Mouse (Mus musculus) CH12.LX (cell line): ENCODE results near the gene Rnase2b. TPM values are rescaled to one million over a fixed set of nuclear protein-coding genes. Genes with fewer than 3 reads are reported as not detected.

Experiments used
- DNase-seq: peaks from one replicate; pipeline ENCODE4 v3.0.0-alpha.2; 2013; ENCODE audit errors: extremely low read depth
- H3K27ac ChIP-seq: 2 replicates; pipeline ENCODE4 v1.5.1; 2012; ENCODE audit warnings: low read depth, mild to moderate bottlenecking, control low read depth, moderate library complexity; ENCODE audit not compliant: insufficient read depth
- H3K27me3 ChIP-seq: replicated peaks from 2 replicates; pipeline ENCODE3; 2012; ENCODE audit warnings: inconsistent platforms
- H3K36me3 ChIP-seq, 2 experiments: replicated peaks in 1 of 2; 2 replicates each; pipeline versions ENCODE3 to v1.6.1; 2012; ENCODE audit warnings: inconsistent platforms in 1 of 2, low read length in 1 of 2, mild to moderate bottlenecking in 1 of 2, mixed read lengths in 1 of 2, moderate library complexity in 1 of 2; ENCODE audit not compliant: control insufficient read depth in 1 of 2, insufficient read depth in 1 of 2
- H3K4me1 ChIP-seq, 2 experiments: 2 replicates each; pipeline ENCODE4 v1.6.1; 2012; ENCODE audit warnings: inconsistent platforms in 1 of 2, moderate library complexity in 1 of 2; ENCODE audit not compliant: insufficient read depth in 2 of 2, control insufficient read depth in 1 of 2
- H3K4me2 ChIP-seq: 2 replicates; pipeline ENCODE4 v1.6.1; 2012; ENCODE audit warnings: low read depth, mild to moderate bottlenecking, control low read depth; ENCODE audit not compliant: poor library complexity, insufficient read depth, severe bottlenecking
- H3K4me3 ChIP-seq, 3 experiments: fragments of 150-350 bp in 1 of 3; sonication (generic) in 1 of 3; replicated peaks in 1 of 3; 2 replicates each; pipeline versions ENCODE3 to v1.5.1; 2011 to 2012; ENCODE audit warnings: low read depth in 2 of 3, low read length in 2 of 3, mild to moderate bottlenecking in 2 of 3, moderate library complexity in 2 of 3, control low read depth in 1 of 3, improper control_type of control experiment in 1 of 3, inconsistent platforms in 1 of 3, mixed read lengths in 1 of 3; ENCODE audit not compliant: poor library complexity in 1 of 3
- H3K79me2 ChIP-seq: replicated peaks from 2 replicates; pipeline ENCODE4 v1.6.1; 2012; ENCODE audit warnings: mild to moderate bottlenecking, moderate library complexity; ENCODE audit not compliant: control insufficient read depth, poor library complexity, insufficient read depth, severe bottlenecking; ENCODE audit errors: extremely low read depth
- H3K9ac ChIP-seq: 2 replicates; pipeline ENCODE4 v1.6.1; 2012; ENCODE audit warnings: low read depth, mild to moderate bottlenecking, control low read depth, moderate library complexity; ENCODE audit not compliant: insufficient read depth
- H3K9me3 ChIP-seq: replicated peaks from 2 replicates; pipeline ENCODE3; 2012; ENCODE audit warnings: low read length, inconsistent platforms, mixed read lengths
- BHLHE40 ChIP-seq: IDR thresholded peaks from 2 replicates; pipeline ENCODE4 v1.6.1; 2011; ENCODE audit warnings: mild to moderate bottlenecking, low read depth, low read length, improper control_type of control experiment
- CHD1 ChIP-seq: IDR thresholded peaks from 2 replicates; pipeline ENCODE4 v1.6.1; 2012; ENCODE audit warnings: low read depth, low read length, improper control_type of control experiment, inconsistent platforms
- CHD2 ChIP-seq: IDR thresholded peaks from 2 replicates; pipeline ENCODE4 v1.6.1; 2011; ENCODE audit warnings: low read length, improper control_type of control experiment
- ELF1 ChIP-seq: IDR thresholded peaks from 2 replicates; pipeline ENCODE4 v1.6.1; 2014; ENCODE audit warnings: low read depth, mild to moderate bottlenecking, inconsistent platforms, low read length, improper control_type of control experiment
- ETS1 ChIP-seq: conservative IDR thresholded peaks from 2 replicates; pipeline ENCODE4 v1.6.1; 2012; ENCODE audit warnings: low read depth, mild to moderate bottlenecking, inconsistent platforms, low read length, improper control_type of control experiment, moderate library complexity
- IRF4 ChIP-seq: IDR thresholded peaks from 2 replicates; pipeline ENCODE4 v1.6.1; 2014; ENCODE audit warnings: low read depth, mild to moderate bottlenecking, inconsistent platforms, low read length, improper control_type of control experiment
- MAX ChIP-seq: IDR thresholded peaks from 2 replicates; pipeline ENCODE4 v1.6.1; 2011; ENCODE audit warnings: low read length, improper control_type of control experiment
- MEF2A ChIP-seq: IDR thresholded peaks from 2 replicates; pipeline ENCODE4 v1.6.1; 2014; ENCODE audit warnings: low read depth, mild to moderate bottlenecking, inconsistent platforms, low read length, improper control_type of control experiment, borderline replicate concordance
- MXI1 ChIP-seq: IDR thresholded peaks from 2 replicates; pipeline ENCODE4 v1.6.1; 2011; ENCODE audit warnings: mild to moderate bottlenecking, low read depth, low read length, improper control_type of control experiment
- POLR2A ChIP-seq: IDR thresholded peaks from 2 replicates; pipeline ENCODE4 v1.6.1; 2011; ENCODE audit warnings: low read depth, mild to moderate bottlenecking, improper control_type of control experiment, low read length
- POLR2AphosphoS2 ChIP-seq: IDR thresholded peaks from 2 replicates; pipeline ENCODE4 v1.6.1; 2011; ENCODE audit warnings: low read depth, low read length, improper control_type of control experiment
- RAD21 ChIP-seq: IDR thresholded peaks from 2 replicates; pipeline ENCODE4 v1.6.1; 2011; ENCODE audit warnings: low read depth, mild to moderate bottlenecking, low read length, improper control_type of control experiment, moderate library complexity
- RCOR1 ChIP-seq: conservative IDR thresholded peaks from 2 replicates; pipeline ENCODE4 v1.6.1; 2012; ENCODE audit warnings: low read depth, mild to moderate bottlenecking, inconsistent platforms, low read length, improper control_type of control experiment
- SIN3A ChIP-seq: IDR thresholded peaks from 2 replicates; pipeline ENCODE4 v1.6.1; 2012; ENCODE audit warnings: low read length, improper control_type of control experiment, inconsistent platforms
- SMC3 ChIP-seq: IDR thresholded peaks from 2 replicates; pipeline ENCODE4 v1.6.1; 2011; ENCODE audit warnings: low read depth, low read length, improper control_type of control experiment
- TBP ChIP-seq: conservative IDR thresholded peaks from 2 replicates; pipeline ENCODE4 v1.6.1; 2011; ENCODE audit warnings: low read depth, low read length, improper control_type of control experiment
- UBTF ChIP-seq: IDR thresholded peaks from 2 replicates; pipeline ENCODE4 v1.6.1; 2012; ENCODE audit warnings: low read depth, mild to moderate bottlenecking, inconsistent platforms, low read length, improper control_type of control experiment, moderate library complexity
- USF1 ChIP-seq: IDR thresholded peaks from 2 replicates; pipeline ENCODE4 v1.6.1; 2014; ENCODE audit warnings: low read depth, mild to moderate bottlenecking, inconsistent platforms, low read length, improper control_type of control experiment
- USF2 ChIP-seq: conservative IDR thresholded peaks from 2 replicates; pipeline ENCODE4 v1.6.1; 2011; ENCODE audit warnings: low read depth, low read length, improper control_type of control experiment
- ZC3H11A ChIP-seq: IDR thresholded peaks from 2 replicates; pipeline ENCODE4 v1.6.1; 2012; ENCODE audit warnings: low read depth, mild to moderate bottlenecking, inconsistent platforms, low read length, improper control_type of control experiment
- ZKSCAN1 ChIP-seq: IDR thresholded peaks from 2 replicates; pipeline ENCODE4 v1.6.1; 2012; ENCODE audit warnings: low read depth, inconsistent platforms, low read length, improper control_type of control experiment, borderline replicate concordance
- dilution Hi-C: fragments of 300-500 bp; cut with MboI; formaldehyde crosslinking; loops from 2 replicates; pipeline ENCODE4 v1.14.3; 2020; ENCODE audit warnings: low sequenced_read_pairs; ENCODE audit not compliant: extremely low pct_unique_long_range_greater_than_20kb, extremely low pct_ligation_motif_present
- in situ Hi-C: fragments of 300-500 bp; cut with MboI; formaldehyde crosslinking; loops from 3 replicates; pipeline ENCODE4 v1.14.3; 2019; ENCODE audit warnings: low sequenced_read_pairs, low pct_ligation_motif_present, low pct_unique_long_range_greater_than_20kb, mixed read lengths
- polyA plus RNA-seq: library from polyadenylated mRNA; unstranded; fragments of >175 nt; gene quantifications from 2 replicates; pipeline ENCODE4 v1.2.1, GENCODE M21; 2012; ENCODE audit warnings: low read depth; ENCODE audit not compliant: insufficient read length
- total RNA-seq, 2 experiments: library from RNA; depleted of rRNA; stranded (reverse); fragments of 300-350 nt in 1 of 2; fragments of >200 nt in 1 of 2; gene quantifications; 2 replicates each; pipeline ENCODE4 v1.2.3; 2012 to 2014

Rnase2b gene
- total and polyA plus RNA-seq, 3 experiments, result 1.3 TPM; not detected in 2

GRCm38 (mm10) chr14:51143287-51143686 lies 18.8 kb upstream of the Rnase2b start:
- H3K4me1 ChIP-seq, result peaks cover 2 to 11% of the 10 kb centered on the region in 2 experiments; a peak in 3 of 4 replicates
- in situ Hi-C loops, result no loop called here
- H3K36me3 ChIP-seq, result no peaks in the 10 kb centered on the region
- dilution Hi-C loops, result no loop called here
- H3K9me3 ChIP-seq, result no peaks in the 10 kb centered on the region
- DNase-seq, result no peak
- H3K79me2 ChIP-seq, result no peaks in the 10 kb centered on the region
- no peak for TF ChIP-seq ETS1
- no peak for TF ChIP-seq TBP
- TF ChIP-seq ELF1, result no peak
- TF ChIP-seq CHD1, result no peak
- TF ChIP-seq CHD2, result no peak
- TF ChIP-seq RAD21, result no peak
- no peak for TF ChIP-seq ZC3H11A
- TF ChIP-seq POLR2A, result no peak
- no peak for TF ChIP-seq SIN3A
- no peak for TF ChIP-seq IRF4
- no peak for TF ChIP-seq BHLHE40
- no peak for TF ChIP-seq USF2
- TF ChIP-seq MEF2A, result no peak
- no peak for TF ChIP-seq USF1
- no peak for TF ChIP-seq SMC3
- TF ChIP-seq POLR2AphosphoS2, result no peak
- no peak for TF ChIP-seq UBTF
- TF ChIP-seq RCOR1, result no peak
- TF ChIP-seq MXI1, result no peak
- H3K27me3 ChIP-seq, result no peaks in the 10 kb centered on the region
- H3K27ac ChIP-seq, result no peak overlapping the region
- H3K9ac ChIP-seq, result no peak overlapping the region
- H3K4me3 ChIP-seq, result no peak overlapping the region
- H3K4me2 ChIP-seq, result no peak overlapping the region

DNA sequence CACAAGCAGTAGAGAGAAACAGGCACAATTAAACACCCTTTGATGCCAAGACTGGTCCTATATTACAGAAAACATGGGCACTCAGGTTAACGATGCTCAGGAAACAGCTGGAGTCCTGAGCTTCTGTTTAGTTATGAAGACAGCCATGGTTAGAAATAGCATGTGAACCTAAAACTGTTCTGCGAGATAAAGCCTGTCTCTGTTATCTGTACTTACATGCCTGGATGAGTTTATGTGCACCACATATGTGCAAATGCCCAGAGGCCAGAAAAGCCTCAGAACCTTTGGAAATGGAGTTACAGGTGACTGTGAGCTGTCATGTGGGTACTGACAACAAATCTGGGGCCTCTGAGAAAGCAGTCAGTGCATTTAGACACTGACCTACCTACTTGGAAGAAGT lies 18.1 kb upstream of the Rnase2b start:
- peaks cover 2 to 11% of the 10 kb centered on the region in 2 experiments; a peak in 3 of 4 replicates for H3K4me1 ChIP-seq
- H3K4me2 ChIP-seq, result no peak overlapping the region
- no peak overlapping the region for H3K27ac ChIP-seq
- no peaks in the 10 kb centered on the region for H3K9me3 ChIP-seq
- no peak for DNase-seq
- no peak overlapping the region for H3K9ac ChIP-seq
- H3K4me3 ChIP-seq, result no peak overlapping the region
- dilution Hi-C loops, result no loop called here
- in situ Hi-C loops, result no loop called here
- no peaks in the 10 kb centered on the region for H3K27me3 ChIP-seq
- TF ChIP-seq ZC3H11A, result no peak
- no peak for TF ChIP-seq ZKSCAN1
- no peak for TF ChIP-seq MAX
- no peak for TF ChIP-seq RAD21
- no peak for TF ChIP-seq MEF2A
- no peak for TF ChIP-seq SMC3
- no peaks in the 10 kb centered on the region for H3K36me3 ChIP-seq
- H3K79me2 ChIP-seq, result no peaks in the 10 kb centered on the region
